Comparison of ENCODE assay signal across 19 mouse cellular contexts in the genomic region with DNA sequence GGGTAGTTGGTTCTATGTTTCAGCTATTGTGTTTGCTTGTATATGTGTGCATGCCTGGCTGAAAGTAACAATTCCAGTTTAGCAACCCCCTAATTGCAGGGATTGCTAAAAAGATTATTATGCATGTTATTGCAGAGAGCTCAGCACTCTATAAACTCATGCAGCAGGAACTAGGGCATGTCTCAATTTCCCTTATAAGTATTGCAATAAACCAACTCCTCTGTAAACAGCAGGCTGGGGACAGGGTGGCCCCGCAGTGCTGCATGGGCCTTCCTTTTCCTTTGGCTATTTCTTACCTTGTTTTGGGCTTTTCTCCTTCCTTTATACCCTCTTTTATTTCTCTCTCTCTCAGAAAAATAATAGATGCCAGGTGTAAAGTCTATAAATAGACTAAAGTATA.
"Had no signal": no experiment of that assay in that cellular context is flagged by ENCODE, and none has a peak within 500 bp of the region (broad histone marks: within the 10 kb centered on the region; RNA-seq: fewer than 3 reads in every experiment).

No protein-coding gene starts in this region.

- H3K36me3 ChIP-seq: limb, embryonic 10.5 days; limb, embryonic 13.5 days; liver, embryonic 12.5 days; liver, embryonic 15.5 days; midbrain, embryonic 12.5 days; midbrain, embryonic 15.5 days; neural tube, embryonic 12.5 days; neural tube, embryonic 15.5 days; stomach, embryonic 15.5 days had no signal

- DNase-seq: kidney, adult 2 months; kidney, postnatal 25 days; layer of hippocampus, adult 9-11 months; lung, adult 2 months; right cerebral cortex, adult 18-20 months; right cerebral cortex, postnatal 14 days; right cerebral cortex, postnatal 4 days; thymus, postnatal 36 days had no signal

- H3K4me2 ChIP-seq: limb, embryonic 13.5 days; liver, embryonic 12.5 days; liver, embryonic 15.5 days; midbrain, embryonic 12.5 days; midbrain, embryonic 15.5 days; neural tube, embryonic 12.5 days; neural tube, embryonic 15.5 days; stomach, embryonic 15.5 days had no signal

- H3K9ac ChIP-seq: liver, embryonic 12.5 days; liver, embryonic 15.5 days; midbrain, embryonic 12.5 days; midbrain, embryonic 15.5 days; neural tube, embryonic 12.5 days; neural tube, embryonic 15.5 days; stomach, embryonic 15.5 days had no signal

- H3K27ac ChIP-seq: layer of hippocampus, adult 2 months; limb, embryonic 10.5 days; limb, embryonic 13.5 days; liver, embryonic 12.5 days; liver, embryonic 15.5 days; midbrain, embryonic 12.5 days; midbrain, embryonic 15.5 days; neural tube, embryonic 12.5 days; neural tube, embryonic 15.5 days; stomach, embryonic 15.5 days had no signal

- H3K27me3 ChIP-seq: limb, embryonic 13.5 days; midbrain, embryonic 15.5 days; neural tube, embryonic 12.5 days; neural tube, embryonic 15.5 days; stomach, embryonic 15.5 days had no signal

- H3K9me3 ChIP-seq: limb, embryonic 10.5 days; limb, embryonic 13.5 days; liver, embryonic 12.5 days; liver, embryonic 15.5 days; midbrain, embryonic 12.5 days; midbrain, embryonic 15.5 days; neural tube, embryonic 12.5 days; neural tube, embryonic 15.5 days; stomach, embryonic 15.5 days had no signal

- H3K4me3 ChIP-seq: layer of hippocampus, adult 2 months; limb, embryonic 10.5 days; limb, embryonic 13.5 days; liver, embryonic 12.5 days; liver, embryonic 15.5 days; midbrain, embryonic 12.5 days; midbrain, embryonic 15.5 days; neural tube, embryonic 12.5 days; neural tube, embryonic 15.5 days; stomach, embryonic 15.5 days had no signal

- ATAC-seq: intestine, postnatal 0 days; liver, embryonic 12.5 days; midbrain, embryonic 15.5 days had no signal
